Mouse (Mus musculus) cerebellum, adult 11 months (tissue): ENCODE results near the gene Hand2.

ENCODE experiments used
- DNase-seq: peaks from one replicate; pipeline ENCODE4 v3.0.0; 2022

Gene Hand2

GRCm38 (mm10) chr8:57320851-57321743 lies at the start of gene Hand2:
Gene Hand2 (plus strand): TSS chr8:57320983.
- DNase-seq = no peak

- DNase-seq = no peak
Observed at GRCm38 (mm10) chr8:57273055-57273454, 47.7 kb upstream of the Hand2 start.

GRCm38 (mm10) chr8:57293441-57293840 lies 27.3 kb upstream of the Hand2 start:
- DNase-seq = no peak

GRCm38 (mm10) chr8:57303513-57303912 lies 17.3 kb upstream of the Hand2 start:
- DNase-seq = no peak

- no peak for DNase-seq
Observed at GRCm38 (mm10) chr8:57304944-57305343, 15.8 kb upstream of the Hand2 start.

- no peak for DNase-seq
Observed at GRCm38 (mm10) chr8:57306441-57306840, 14.3 kb upstream of the Hand2 start.

GRCm38 (mm10) chr8:57309844-57310485 lies 10.8 kb upstream of the Hand2 start:
- no peak for DNase-seq

GRCm38 (mm10) chr8:57312031-57312981 lies 8.5 kb upstream of the Hand2 start:
- no peak for DNase-seq

GRCm38 (mm10) chr8:57313583-57313982 lies 7.2 kb upstream of the Hand2 start:
- DNase-seq = no peak

GRCm38 (mm10) chr8:57314216-57314615 lies 6.6 kb upstream of the Hand2 start:
- no peak for DNase-seq

- no peak for DNase-seq
Observed at GRCm38 (mm10) chr8:57315471-57315870, 5.3 kb upstream of the Hand2 start.

GRCm38 (mm10) chr8:57317107-57317506 lies 3.7 kb upstream of the Hand2 start:
- DNase-seq = no peak

- no peak for DNase-seq
Observed at GRCm38 (mm10) chr8:57317890-57318480, 2.8 kb upstream of the Hand2 start.

- DNase-seq = no peak
Observed at GRCm38 (mm10) chr8:57319092-57319980, 1.4 kb upstream of the Hand2 start.

- DNase-seq = no peak
Observed at GRCm38 (mm10) chr8:57319981-57320585, 700 bp upstream of the Hand2 start.

- no peak for DNase-seq
Observed at GRCm38 (mm10) chr8:57321898-57322895, 1.4 kb downstream of the Hand2 start.

- no peak for DNase-seq
Observed at GRCm38 (mm10) chr8:57322961-57323941, 2.5 kb downstream of the Hand2 start.

- no peak for DNase-seq
Observed at GRCm38 (mm10) chr8:57324091-57324490, 3.3 kb downstream of the Hand2 start.

GRCm38 (mm10) chr8:57324671-57325070 lies 3.9 kb downstream of the Hand2 start:
- DNase-seq = no peak
